Mouse (Mus musculus): Measurements from ENCODE around the gene Ndel1. TPM values are rescaled to one million over a fixed set of nuclear protein-coding genes. Genes with fewer than 3 reads are reported as not detected.

Gene Ndel1
- total RNA-seq, 2 experiments from 2014 or later: 76.9 to 85.9 TPM

DNA sequence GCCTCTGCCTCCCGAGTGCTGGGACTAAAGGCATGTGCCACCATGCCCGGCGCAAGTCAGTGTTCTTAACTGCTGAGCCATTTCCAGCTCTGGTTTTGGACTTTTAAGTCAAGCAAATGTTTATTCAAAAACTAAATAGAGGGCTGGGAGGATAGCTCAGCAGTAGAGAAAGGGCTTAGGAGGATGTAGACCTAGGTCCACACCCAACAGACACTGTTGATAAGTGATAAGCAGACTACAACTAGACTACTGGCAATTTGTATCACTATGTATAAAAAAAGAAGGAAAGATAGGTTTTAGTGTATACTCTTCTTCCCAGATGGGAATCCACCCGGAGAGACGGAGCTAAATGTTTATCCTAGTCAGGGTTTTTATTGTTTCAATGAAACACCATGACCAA is 24.6 kb upstream of the Ndel1 start:
- no peak for DNase-seq (ENCODE audit: low spot score in 2 of 2)

DNA sequence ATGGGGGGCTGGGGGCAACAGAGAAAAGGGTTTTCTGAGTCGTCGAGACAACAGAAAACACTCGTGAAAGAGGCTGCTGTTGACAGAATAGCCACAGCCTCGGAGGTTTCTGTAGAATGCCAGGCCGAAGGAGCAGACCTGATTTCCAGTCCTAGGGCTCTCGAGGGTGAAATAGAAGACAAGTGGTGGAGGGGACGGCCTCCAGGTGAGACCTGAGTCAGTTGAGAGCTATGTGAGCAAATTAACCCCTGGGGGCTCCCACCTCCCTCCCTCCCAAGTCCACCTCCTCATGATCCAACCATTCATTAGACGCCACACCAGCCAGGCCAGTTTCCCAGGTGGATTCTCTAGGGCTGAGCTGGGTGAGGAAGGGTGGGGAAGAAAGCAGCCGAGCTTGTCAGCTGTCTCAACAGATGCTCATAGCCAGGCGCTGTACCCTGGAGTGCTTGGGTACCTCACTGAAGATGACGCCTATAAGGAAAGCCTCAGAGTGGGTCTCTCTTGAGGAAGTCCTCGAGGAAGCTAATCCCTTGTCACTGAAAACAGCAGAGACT is 22.3 kb upstream of the Ndel1 start:
- no peak for DNase-seq (ENCODE audit: low spot score in 2 of 2)

DNA sequence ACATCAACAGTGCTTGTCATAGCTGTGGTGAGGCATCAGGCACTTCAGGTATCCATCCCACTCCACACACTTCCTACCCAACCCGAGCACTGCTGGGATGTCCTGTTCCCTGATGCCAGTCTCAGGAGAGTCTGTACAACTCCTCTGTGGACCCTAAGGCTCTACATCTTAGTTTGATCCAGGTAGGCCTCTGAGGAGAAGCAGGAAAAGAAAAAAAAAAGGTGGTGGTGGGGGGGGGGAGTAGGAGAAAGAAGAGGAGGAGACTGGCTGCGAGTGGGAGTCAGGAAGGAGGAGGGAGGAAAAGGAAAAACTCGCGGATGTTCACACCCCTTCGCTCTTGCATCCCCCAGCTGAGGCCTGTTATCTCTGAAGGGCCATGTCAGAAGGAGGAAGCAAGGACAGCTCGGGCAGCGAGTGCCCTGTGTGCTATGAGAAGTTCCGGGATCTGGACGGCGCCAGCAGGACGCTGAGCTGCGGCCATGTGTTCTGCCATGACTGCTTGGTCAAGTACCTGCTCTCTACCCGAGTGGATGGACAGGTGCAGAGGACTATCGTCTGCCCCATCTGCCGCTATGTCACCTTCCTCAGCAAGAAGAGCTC is 20.7 kb upstream of the Ndel1 start:
- DNase-seq (ENCODE audit: low spot score in 2 of 2): no peak

DNA sequence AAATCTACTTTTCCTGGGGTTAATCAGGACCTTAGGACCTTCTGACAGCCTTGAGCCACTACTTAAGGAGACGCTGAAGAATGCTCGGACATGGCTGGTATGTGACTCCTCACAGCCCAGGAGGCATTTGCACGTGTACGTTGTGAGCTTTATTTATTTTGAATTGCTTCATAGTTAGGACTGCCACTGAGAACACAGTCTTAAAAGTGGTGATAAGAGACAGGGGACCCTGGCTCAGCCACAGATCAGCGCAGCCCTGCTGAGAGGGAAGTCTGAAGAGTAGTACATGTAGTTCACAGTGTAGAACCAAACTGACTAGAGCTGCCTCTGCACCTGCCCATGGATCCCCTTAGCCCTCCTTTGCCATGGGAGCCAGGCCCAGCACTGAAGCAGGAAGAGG is 20.2 kb upstream of the Ndel1 start:
- no peak for DNase-seq (ENCODE audit: low spot score in 2 of 2)

DNA sequence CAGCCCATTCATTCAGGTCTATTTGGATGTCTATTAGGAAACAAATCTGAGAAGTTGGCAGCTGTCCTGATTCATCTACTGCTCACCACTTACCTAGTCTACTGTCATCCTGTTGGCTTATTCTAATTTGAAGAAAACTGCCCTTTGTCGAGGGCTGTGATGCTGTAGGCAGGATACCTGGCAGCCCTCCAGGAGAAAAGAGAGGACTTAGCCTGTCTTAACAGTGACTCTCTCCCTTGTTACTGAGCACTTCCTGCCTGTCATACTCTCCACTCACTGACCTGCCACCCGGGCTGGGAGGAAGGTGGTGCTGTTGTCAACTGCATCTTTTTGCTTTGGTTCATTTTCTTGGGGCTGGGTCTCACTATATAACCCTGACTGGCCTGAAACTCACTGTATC is 19.0 kb upstream of the Ndel1 start:
- no peak for DNase-seq (ENCODE audit: low spot score in 2 of 2)

DNA sequence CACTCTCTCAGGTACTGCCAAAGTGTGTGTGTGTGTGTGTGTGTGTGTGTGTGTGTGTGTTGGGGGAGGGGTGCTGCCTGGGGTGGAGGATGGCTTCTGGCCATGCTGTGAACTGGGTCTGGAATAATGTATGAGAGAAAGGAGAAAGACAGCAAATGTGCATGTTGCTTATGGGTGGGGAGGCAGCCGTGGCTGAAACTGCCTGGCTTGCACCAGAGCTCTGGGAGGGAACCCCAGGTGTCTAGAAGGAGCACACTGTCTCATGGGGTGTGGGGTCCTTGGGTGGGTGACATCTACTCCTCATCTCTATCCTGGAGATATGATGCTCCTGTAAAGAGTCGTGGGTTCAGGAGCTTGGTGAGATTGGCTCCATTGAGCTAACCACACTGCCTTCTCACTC is 17.0 kb upstream of the Ndel1 start:
- DNase-seq (ENCODE audit: low spot score in 2 of 2): no peak

DNA sequence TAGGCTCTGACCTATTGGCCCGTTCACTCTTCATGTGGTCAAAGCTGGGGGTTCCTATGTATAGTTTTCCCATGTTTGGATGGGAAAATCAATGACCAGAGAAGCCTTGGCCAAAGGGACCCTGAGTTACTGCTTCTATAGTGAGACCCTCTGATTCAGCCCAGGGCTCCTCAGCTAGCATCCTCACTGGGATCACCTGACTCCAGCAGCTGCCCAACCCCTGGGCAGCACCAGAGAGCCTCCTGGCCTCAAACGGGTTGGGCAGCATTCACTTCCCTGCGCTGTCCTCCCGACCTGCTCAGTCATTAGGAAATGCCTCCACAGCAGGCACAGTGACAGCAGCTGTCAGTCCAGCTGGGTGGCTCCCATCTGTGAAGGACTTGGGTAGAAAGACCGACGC is 16.6 kb upstream of the Ndel1 start, which contains the start of gene Rnf222:
Gene Rnf222, plus strand, starts transcription at position 301 of the 400 bp plus-strand sequence.
- DNase-seq (ENCODE audit: low spot score in 2 of 2): no peak

DNA sequence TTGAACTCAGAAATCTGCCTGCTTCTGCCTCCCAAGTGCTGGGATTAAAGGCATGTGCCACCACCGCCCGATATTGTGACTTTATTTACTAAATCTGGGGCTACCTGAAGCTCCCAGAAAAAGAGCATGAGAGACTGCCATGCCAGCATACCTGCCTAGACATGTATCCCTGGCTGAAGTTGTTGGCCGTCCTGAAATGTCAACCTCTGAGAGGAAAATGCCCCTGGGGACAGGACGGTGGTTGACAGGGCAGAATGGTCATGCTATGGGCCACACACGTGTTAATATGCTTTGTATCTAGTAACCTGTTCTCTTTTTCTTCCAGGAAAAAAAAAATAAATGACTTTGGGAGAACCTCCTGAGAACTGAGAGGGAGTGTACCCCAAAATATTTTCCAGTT is 14.4 kb upstream of the Ndel1 start:
- DNase-seq (ENCODE audit: low spot score in 2 of 2): no peak

DNA sequence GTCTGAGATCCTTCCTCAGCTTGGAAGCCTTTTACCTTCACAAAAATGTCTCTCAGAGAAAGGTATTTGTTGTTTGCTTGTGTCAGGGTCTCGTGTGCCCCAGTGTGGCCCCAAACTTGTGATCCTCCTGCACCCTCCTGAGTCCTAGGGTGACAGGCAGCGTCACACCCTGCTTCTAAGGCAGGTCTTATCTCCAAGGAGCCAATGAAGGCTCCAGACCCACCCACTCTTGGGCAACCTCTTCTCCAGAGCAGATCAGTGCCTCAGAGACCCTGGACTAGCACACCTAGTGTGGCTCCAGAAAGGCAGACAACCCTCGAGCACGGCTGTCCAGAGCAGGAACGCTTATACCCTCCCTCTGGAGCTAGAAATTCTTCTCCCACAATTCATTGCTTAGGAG is 12.7 kb upstream of the Ndel1 start:
- no peak for DNase-seq (ENCODE audit: low spot score in 2 of 2)

DNA sequence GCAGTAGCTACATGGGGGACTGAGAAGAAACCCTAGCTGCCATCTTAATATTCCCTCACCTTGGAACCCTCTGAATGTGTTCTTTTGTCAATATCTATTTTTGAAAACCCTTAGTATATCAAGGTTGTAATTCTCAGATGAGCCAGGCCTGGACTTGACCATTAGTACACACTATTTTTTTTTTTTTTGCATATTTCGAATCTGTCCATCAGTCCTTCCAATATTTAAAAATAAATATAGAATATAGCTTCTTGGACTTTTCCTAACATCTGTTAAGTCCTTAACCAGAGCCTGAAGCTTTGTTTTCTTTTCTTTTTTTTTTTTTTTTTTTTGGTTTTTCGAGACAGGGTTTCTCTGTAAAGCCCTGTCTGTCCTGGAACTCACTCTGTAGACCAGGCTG is 12.2 kb upstream of the Ndel1 start:
- no peak for DNase-seq (ENCODE audit: low spot score in 2 of 2)

DNA sequence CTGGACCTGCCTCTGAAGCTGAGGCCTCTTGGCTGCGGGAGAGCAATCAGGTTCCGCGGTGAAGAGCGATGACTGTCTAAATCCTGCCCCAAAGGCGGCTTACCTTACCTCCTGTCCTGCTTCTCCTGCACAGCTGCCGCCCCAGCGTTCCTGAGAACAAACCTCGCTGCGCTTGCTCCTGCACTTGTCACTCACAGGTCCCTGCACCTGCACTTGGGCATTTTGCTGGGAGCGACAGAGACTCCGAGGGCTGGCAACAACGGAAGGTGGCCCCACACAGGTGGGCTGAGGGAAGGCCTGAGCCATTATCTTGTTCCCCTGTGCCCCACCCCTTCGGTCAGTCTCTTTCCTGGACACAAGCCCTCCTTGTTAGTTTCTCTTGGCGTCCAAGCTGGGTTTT is 10.4 kb upstream of the Ndel1 start:
- DNase-seq (ENCODE audit: low spot score in 2 of 2): no peak

DNA sequence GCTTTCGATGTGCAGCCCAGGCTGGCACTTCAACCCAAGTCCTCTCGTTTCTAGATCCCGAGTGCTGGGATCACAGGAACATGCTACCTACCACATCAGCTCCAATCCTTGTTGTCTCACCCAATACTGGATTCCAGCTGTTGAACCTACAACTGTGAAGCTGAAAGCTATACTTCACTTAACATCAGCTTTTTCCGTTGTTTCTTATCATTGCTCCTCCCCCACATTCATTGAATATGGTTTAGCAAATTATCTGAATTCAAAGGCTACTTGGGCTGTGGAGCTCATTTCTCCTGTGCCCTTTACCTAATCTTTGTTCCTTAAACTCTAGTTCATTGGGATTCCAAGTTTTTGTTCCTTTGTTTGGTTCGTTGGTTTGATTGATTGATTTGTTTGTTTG is 7.2 kb upstream of the Ndel1 start:
- DNase-seq (ENCODE audit: low spot score in 2 of 2): no peak

DNA sequence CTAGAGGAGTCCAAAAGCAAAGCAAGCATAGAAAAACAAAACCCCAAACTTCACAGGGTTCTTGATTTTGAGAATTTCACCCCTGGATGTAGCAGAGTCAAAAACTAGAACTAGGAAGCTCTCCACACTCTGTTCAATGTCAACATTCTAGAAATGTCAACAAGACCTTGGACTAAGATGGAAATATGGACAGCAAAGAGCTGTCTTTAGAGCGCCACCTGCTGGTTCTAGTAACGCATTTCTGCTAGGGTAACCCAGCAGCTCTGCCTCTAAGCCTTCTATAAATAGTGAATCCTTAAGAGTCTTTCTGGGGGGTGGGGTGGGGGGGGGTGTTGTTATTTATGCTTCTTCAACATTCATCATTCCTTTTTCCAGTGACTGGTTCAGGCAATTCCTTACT is 3.2 kb upstream of the Ndel1 start:
- DNase-seq (ENCODE audit: low spot score in 2 of 2): peak; percentile 52 to 67

DNA sequence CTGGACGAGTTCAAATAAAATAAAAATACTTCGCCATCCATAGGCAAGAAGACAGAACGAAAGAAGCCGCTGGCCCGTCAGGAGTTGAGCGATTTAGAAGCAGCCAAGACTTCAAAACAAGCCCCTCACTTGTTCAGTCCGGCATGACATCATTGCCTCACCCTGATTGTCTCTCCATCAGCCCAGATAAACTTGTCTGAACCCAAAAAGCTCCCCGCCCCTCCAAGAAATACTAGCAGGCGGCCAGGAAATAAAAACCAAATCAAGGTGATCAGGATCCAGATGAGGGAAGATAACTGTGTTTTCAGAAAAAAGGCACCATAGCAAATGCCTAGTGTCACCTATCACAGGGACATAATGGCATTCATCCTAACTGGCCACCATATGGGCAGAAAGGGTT is 381 bp downstream of the Ndel1 start:
- no peak for DNase-seq (ENCODE audit: low spot score in 2 of 2)

DNA sequence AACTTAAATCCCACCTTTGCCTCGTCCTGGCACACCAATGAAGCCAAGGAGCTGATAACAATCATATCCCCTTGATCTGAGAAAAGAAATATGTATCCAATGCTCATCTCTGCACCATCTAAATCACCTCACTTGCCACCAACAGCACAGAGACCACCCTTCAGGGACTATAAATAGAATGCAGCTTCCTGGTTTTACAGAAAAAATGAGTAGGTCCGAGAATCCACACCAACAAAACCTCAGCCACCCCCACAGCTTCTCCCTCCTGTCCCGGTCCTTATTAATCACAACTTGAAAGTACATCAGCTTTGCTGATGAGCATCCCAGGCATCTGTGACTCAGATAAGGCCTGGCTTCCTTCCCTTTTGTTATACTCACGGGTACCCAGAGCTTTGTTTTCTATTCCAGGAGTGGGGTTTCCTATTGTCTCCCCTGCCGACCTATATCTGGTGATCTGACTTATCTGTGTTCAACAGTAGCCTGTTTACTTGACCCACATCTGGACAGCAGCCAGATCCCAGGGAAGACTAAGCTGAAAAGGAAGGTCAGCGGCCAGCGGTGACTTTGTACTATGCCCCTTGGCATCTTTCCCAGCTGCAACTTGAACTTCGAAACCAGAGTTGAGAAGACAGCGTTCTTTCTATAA is 7.0 kb downstream of the Ndel1 start:
- DNase-seq (ENCODE audit: low spot score in 2 of 2): peak; percentile 82 to 87

DNA sequence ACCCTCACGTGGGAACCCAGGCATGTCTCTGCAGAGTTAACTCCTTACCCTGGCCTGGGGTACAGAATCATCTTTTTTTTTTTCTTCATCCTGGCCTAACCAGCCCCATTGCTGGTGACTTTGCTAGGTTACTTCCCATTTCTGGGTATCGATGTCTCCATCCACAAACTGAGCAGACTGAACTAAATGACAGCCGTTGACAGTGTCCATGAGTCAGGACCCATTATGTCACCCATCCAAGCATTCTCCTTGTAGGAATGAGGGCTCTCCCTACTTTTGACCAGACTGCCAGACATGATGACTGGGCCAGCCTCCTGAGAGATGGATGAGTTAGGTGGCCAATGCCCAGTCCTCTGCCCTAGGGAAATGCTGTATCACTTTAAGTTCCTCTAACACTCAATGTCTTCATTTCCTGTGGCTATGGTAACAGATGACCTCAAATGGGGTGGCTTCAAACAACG is 8.0 kb downstream of the Ndel1 start:
- DNase-seq (ENCODE audit: low spot score in 2 of 2): no peak

DNA sequence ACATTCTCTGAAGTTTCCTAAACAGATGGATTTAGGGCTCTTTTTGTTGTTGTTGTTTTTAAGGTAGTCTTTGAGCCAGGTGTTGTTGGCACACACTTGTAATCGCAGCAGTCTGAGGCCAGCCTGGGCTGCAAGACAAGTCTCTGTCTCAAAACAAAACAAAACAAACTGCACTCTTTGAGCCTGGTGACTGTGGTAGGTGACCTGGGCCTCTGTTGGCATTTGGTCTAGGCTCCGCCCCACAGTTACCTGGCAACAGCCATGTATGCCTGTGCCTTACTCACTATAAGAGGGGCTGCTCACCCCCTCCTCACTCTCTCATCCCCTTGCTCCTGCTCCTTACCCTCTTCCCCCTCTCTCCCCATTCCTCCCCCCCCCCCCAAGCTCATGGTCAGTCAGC is 9.4 kb downstream of the Ndel1 start:
- no peak for DNase-seq (ENCODE audit: low spot score in 2 of 2)

DNA sequence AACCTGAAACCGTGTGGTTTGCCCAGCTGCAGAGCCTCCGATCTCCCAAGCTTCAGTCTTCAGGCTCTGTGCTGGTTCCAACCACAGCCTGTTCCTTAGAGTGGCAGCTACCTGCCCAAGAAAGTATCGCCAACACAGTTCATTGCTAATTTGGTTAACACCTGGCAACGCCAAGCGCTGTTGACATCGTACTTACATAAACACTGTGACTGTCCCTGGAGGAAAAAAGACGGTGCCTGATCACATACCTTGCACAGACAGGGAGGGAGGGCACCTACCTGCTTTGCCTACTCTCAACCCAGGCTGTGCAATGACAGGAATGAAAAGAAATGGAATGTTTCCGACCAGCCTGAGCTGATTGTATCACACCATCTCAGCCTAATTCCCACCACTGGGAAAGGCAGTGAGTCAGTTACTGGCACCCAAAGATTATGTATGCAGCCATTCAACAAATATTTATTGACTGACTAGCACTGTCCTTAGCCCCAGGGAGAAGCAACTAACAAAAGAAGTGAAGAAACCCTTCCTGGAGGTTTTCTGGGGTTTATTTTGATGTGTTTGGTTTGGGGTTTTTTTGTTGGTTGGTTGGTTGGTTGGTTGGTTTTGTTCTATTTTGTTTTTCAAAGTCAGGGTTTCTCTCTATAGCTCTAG is 11.6 kb downstream of the Ndel1 start:
- no peak for DNase-seq (ENCODE audit: low spot score in 2 of 2)

DNA sequence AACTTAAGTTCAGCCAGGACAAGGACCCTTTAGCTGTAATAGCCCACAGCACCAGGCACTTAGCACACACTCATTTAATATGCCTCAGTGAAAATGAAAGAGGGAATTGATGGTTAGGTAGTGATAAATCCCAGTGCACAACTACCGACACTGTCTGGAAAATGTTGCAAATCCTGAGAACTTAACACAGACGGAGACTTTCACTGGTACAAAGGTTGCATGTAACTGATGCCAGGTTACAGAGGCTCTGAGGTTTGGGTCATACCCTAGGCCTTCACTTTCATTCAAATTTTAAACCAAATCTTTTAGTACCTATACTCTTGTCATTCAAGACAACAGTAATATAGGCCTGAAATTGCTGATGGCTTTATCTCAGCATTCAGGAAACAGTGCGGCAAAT is 14.3 kb downstream of the Ndel1 start:
- no peak for DNase-seq (ENCODE audit: low spot score in 2 of 2)

DNA sequence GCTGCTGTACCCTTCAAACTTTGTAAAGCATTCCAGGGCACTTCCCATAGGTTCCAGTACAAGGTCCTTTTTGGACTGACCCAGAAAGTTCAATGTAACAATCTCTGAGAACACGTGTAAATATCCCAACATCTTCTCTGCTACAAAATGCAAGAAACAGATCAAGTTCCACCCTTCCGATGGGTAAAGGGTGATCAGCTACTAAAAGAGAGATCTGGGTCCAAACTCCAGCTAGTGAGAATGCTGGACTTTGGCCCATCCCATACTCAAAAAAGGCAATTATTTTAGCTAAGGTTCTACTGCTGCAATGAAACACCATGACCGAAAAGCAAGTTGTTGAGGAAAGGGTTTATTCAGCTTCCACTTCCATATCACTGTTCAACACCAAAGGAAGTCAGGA is 17.0 kb downstream of the Ndel1 start:
- DNase-seq (ENCODE audit: low spot score in 2 of 2): no peak

DNA sequence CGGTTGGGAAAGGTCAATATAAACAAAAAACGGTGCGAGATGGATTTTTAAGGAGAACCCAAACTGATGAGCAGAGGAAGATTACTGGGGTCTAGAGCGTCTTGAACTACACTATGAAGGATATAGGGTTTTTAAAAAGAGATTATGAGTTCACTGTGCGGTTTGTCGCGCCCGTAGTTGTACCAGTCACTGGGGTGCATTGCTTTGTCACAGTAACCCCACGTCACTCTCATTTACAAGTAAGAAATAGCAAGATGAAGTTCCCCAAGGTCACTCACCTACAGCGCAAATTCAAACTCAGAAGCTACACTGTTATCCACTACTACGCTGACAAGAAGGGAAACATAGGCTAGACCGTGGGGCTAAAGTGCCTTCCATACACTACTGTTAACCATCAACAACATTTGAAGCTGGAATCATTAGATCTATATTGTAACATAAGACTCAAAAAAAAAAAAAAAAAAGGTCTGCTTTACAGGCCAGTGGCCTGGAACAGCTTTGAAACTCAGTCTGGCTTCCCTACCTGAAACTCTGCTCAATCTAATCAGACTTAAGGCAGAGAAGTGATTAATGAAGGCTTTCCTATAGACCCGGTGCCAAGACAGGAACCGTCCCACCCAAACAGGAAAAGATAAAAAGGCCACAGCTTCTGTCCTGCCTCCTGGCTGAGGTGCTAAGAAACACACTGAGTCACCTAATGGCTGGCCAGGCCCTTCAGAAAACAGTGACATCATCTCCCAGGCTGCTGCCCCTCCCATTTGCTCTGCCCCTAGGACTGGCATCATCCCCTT is 17.9 kb downstream of the Ndel1 start:
- peak; percentile 32 to 46 for DNase-seq (ENCODE audit: low spot score in 2 of 2)

Measured in adrenal gland, adult 18-20 months (tissue).